Mouse (Mus musculus): ENCODE results near the gene Lmnb2.

The Lmnb2 gene

DNA sequence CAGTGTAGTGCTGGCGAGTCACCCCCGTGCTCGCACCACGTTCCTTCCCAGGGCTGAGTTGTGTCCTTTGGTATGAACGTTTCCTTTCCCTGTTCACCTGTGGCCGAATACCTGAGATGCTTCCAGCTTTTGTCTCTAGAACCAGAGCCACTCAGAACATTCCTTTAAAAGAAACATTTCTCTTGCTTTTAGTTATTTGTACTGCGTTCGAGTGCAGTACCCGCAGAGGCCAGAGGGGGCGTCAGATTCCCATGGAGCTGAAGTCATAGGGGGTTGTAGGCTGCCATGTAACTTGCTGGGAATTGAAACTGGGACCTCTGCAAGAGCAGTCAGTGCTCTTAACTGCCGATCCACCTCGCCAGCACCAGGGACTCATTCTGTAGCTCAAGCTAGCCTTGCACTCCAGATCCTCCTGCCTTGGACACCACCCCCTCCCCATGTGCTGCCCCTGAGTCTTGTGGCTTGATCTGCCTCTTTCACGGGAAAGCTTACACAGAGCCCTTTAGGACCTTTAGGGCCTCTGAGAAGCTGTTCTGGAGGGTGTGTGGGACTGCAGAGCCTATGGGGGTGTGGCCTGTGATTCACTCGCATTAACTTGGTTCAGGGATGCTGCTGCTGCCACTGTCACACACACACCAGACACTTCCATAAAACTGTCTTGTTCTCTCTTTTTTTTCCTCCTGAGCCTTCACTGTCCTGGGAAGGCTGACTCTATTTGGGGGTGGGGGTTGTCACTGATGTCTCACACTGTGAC lies 28.8 kb upstream of the Lmnb2 start:
- DNase-seq (ENCODE audit: low read depth) = no peak

DNA sequence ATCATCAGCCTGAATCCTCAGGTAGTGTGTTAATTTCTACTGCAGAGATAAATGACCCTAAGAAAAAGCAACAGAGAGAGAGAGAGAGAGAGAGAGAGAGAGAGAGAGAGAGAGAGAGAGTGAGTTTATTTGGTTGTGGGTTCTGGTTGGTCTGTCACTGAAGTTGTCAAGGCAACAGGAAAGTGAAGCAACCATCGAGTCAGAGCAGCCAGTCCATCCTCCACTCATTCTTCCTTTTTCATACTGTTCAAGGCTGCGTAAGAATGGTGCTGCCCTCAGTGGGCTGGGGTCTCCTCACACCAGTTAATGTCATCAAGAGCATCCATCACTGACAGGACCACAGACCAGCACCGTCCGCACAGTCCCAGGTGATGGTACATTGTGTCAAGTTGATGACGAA lies 26.2 kb upstream of the Lmnb2 start:
- DNase-seq (ENCODE audit: low read depth) = no peak

GRCm38 (mm10) chr10:80943701-80944100 lies 25.7 kb upstream of the Lmnb2 start:
- DNase-seq (ENCODE audit: low read depth) = no peak

- DNase-seq (ENCODE audit: low read depth) = no peak
These were observed 24.9 kb upstream of the Lmnb2 start for GRCm38 (mm10) chr10:80942919-80943318.

DNA sequence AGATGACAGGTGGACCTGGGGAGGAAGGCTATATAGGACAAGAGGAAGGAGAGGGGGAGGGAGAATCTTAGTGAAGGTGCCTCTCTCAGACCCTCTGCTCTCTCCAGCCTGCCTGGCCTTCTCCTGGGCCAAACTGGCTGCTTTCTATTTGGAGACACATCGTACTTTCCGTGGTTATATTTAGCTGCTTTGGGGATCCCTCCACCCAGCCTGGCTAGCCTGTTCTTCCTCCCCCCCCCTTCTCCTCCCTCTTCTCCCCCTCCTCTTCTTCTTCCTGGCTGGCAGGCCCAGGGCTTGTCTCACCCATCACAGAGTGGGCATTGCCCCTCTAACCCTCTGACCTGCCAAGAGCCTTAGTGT lies 22.9 kb upstream of the Lmnb2 start:
- no peak for DNase-seq (ENCODE audit: low read depth)

DNA sequence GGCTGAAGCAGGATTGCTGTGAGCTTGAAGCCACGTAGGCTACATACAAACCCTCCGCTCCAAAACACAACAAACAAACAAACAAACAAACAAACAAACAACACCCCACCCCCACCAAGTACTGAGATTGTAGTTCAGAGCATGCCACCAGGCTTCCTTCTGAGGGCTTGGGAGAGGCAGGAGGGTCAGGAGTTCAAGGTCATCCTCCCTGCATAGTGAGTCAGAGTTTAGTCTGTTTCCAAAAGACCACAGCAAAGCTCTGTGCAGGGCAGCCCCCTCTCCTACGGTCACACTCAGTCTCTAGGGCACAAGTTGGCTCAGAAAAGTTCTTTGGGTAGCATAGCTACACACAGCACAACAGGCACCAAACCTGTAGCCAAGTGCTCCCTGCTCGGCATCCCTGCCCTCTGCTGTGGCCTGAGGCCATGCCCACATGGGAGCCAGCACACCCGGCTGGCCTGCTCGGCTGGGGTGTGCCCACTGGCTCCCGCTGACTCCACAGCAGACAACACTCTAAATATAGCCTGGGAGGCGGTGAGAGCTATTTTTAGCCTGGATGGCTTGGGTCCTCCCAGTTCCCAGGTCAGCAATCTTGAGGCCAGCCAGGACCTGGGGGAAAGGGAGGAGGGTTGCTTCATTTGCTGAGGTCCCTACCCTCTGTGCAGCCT lies 22.4 kb upstream of the Lmnb2 start:
- no peak for DNase-seq (ENCODE audit: low read depth)

DNA sequence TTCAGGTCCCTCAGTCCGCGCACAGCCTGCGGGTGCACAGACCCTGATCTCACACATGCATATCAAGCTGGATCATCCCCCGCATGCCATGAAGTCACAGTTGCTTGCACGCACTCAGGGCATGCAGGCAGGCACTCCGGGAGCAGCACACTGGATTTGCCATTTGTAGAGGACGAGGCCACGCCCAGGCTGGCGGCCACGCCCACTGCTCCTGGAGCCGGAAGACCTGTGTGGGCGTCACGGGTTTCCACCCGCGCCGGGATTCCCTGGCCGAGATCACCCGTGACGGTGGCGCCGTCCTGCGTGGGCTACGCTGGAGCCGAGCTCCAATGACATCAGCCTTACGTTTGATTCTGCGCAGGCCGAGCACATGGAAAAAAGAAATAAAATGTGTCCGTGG lies 21.6 kb upstream of the Lmnb2 start:
- DNase-seq (ENCODE audit: low read depth) = peak; percentile 89

- peak; percentile 42 for DNase-seq (ENCODE audit: low read depth)
These were observed 20.9 kb upstream of the Lmnb2 start for GRCm38 (mm10) chr10:80938831-80939550.

GRCm38 (mm10) chr10:80937646-80938045 lies 19.6 kb upstream of the Lmnb2 start:
- no peak for DNase-seq (ENCODE audit: low read depth)

GRCm38 (mm10) chr10:80936810-80937164 lies 18.7 kb upstream of the Lmnb2 start:
- DNase-seq (ENCODE audit: low read depth) = no peak

DNA sequence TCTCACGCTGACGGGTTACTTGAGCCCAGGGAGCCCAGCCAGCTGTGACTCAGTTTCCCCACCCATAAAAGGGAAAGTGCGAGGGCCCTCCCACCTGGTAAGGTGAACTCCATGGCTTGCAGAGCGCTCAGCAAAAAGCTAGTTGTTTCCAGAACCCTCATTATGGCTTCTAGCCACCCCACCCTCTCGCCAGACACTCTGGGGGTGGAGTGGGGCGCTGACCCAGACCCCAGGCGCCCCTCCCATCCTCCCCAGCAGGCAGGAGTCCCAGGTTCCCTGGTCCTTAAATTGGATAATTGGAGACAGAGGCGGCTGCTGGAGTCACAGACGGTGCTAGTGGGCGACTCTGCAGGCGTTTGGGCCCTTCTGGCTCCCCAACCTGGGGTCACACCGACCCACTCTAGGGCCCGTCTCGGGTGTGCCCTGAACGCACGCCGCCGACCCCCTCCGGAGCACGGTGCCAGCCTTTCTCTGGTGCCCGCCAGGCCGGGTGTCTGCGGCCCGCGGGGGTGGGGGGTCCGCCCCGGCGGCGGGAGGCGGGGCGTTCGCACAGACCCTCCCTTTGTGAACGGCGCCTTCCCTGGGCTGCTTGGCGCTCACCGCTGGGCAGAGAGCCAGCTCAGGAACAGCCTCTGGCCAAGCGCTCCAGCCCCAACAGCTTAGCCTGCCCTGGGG lies 18.2 kb upstream of the Lmnb2 start:
- DNase-seq (ENCODE audit: low read depth) = no peak

- DNase-seq (ENCODE audit: low read depth) = no peak
These were observed 17.7 kb upstream of the Lmnb2 start for GRCm38 (mm10) chr10:80935698-80936097.

DNA sequence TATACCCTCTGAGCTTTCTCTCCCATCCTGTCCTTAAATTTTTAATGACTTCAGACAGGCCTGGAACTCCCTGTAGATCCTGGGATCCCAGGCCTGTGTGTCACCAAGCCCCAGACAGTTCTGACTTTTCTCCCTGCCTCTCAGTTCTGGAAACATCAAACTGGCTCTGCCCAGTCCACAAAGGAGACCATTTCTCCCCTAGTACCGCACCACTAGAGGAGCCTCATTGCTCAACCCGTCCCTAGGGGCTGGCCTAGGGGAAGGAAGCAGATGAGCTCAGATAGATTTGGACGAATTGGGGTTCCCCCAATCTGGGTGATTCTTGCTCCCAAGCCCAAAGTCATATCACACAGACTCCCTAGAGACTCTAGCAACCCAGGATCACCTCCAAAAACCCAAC lies 17.2 kb upstream of the Lmnb2 start:
- no peak for DNase-seq (ENCODE audit: low read depth)

- DNase-seq (ENCODE audit: low read depth) = no peak
These were observed 16.3 kb upstream of the Lmnb2 start for GRCm38 (mm10) chr10:80934136-80934985.

- DNase-seq (ENCODE audit: low read depth) = peak; percentile 48
These were observed 15.5 kb upstream of the Lmnb2 start for GRCm38 (mm10) chr10:80933421-80933979.

- DNase-seq (ENCODE audit: low read depth) = peak; percentile 48
These were observed 14.8 kb upstream of the Lmnb2 start for GRCm38 (mm10) chr10:80932700-80933420.

DNA sequence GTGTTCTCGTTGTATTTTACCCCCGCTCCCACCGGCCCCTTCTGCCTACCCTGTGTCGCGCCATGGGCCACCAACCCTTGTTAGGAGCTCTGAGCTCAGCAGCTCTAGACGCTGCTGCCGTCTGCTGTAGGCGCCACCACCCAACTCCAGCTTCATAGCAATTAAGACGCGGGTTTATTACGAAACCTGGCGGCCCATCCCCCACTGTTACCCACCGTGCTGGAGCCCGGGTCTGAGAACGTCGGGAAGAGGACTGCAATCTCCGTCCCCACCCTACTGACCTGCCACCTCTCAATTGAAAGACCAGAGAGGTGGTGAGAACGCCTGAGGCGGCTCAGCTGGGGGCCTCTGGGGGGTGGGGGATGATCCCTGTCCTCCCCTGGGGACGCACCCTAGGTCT lies 14.2 kb upstream of the Lmnb2 start:
- DNase-seq (ENCODE audit: low read depth) = peak; percentile 65

- no peak for DNase-seq (ENCODE audit: low read depth)
These were observed 13.7 kb upstream of the Lmnb2 start for GRCm38 (mm10) chr10:80931695-80932094.

- peak; percentile 41 for DNase-seq (ENCODE audit: low read depth)
These were observed 13.2 kb upstream of the Lmnb2 start for GRCm38 (mm10) chr10:80931153-80931671.

DNA sequence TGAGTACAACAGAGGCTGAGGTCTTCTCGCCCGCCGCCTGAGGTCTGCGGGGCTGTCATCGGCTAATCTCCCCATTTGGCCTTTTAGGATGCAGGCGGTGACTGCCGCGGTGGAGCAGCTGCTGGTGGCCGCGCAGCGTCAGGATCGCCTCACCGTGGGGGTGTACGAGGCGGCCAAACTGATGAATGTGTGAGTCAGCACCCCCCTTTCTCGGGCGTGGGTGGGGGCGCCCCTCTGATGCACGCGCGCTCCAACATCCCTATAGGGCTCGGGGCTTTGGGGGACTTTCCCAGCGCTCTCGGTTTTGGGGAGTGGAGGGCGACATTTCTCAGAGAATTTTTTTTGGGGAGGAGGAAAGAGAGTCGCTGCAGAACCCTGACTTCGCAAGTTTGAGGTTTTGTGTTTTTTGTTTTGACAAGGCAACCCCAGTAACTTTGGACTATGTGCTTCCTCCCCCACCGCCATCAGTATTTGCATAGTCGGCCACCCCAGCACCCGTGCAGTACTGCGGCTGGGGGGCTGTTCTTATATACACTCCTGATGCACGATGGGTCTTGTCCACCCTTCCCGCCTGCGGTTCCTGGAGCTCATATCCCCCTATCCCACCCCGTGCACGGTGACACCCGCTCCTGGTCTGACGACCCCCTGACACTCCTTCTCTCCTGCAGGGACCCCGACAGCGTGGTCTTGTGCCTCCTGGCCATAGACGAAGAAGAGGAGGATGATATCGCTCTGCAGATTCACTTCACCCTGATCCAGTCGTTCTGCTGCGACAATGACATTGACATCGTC lies 12.5 kb upstream of the Lmnb2 start:
- no peak for DNase-seq (ENCODE audit: low read depth)

All from naive thymus-derived CD4-positive, alpha-beta T cell, adult 2 months (primary cell).